Mouse (Mus musculus) heart, postnatal 25 days (tissue): ENCODE data around the gene Slfn8. TPM values are rescaled to one million over a fixed set of nuclear protein-coding genes. Genes with fewer than 3 reads are reported as not detected.
"Not testable (repeated sequence)": the region's sequence is repeated elsewhere in the genome, so short reads cannot be mapped to it uniquely, and the experiment has no call there.

ENCODE experiments used
- DNase-seq: peaks from one replicate; pipeline ENCODE4 v3.0.0; 2022; ENCODE audit warnings: low spot score
- intact Hi-C: fragments of 180-260 bp; cut with DNase I; formaldehyde crosslinking; loops from one replicate; pipeline ENCODE4 v1.15.1; 2025
- total RNA-seq, 2 experiments: library from RNA; stranded (reverse); gene quantifications; 2 replicates each; pipeline ENCODE4 v1.2.3; 2021

The Slfn8 gene
- under 1 TPM; 0.55 to 0.89 TPM for total RNA-seq

GRCm38 (mm10) chr11:83020621-83021020 lies at the start of gene Slfn8:
TSS of gene Slfn8 (minus strand) at chr11:83020810.
- DNase-seq: peak; percentile 25
- intact Hi-C loops: no loop called here

- no peak for DNase-seq
- intact Hi-C loops: no loop called here
These were observed 47.5 kb upstream of the Slfn8 start for GRCm38 (mm10) chr11:83067982-83068694.

GRCm38 (mm10) chr11:83066640-83067531 lies 46.3 kb upstream of the Slfn8 start:
- intact Hi-C loops: no loop called here

GRCm38 (mm10) chr11:83065441-83066344 lies 45.1 kb upstream of the Slfn8 start:
- intact Hi-C loops: no loop called here

More at GRCm38 (mm10) chr11:83066640-83067531, 46.3 kb upstream of the Slfn8 start:
- no peak for DNase-seq

GRCm38 (mm10) chr11:83064946-83065345 lies 44.3 kb upstream of the Slfn8 start, which contains the start of gene Slfn2:
TSS of gene Slfn2 (plus strand) at chr11:83065112.
- intact Hi-C loops: loop anchor here (5.0 kb wide), 1 partner anchor 132 kb away; no protein-coding TSS in a partner anchor
- no peak for DNase-seq

More at GRCm38 (mm10) chr11:83065441-83066344, 45.1 kb upstream of the Slfn8 start:
- no peak for DNase-seq

- intact Hi-C loops: loop anchor here (5.0 kb wide), 1 partner anchor 133 kb away; no protein-coding TSS in a partner anchor
- DNase-seq: no peak
These were observed 43.3 kb upstream of the Slfn8 start for GRCm38 (mm10) chr11:83063941-83064349.

GRCm38 (mm10) chr11:83063126-83063525 lies 42.5 kb upstream of the Slfn8 start:
- DNase-seq: no peak
- intact Hi-C loops: loop anchor here (5.0 kb wide), 1 partner anchor 134 kb away; no protein-coding TSS in a partner anchor

GRCm38 (mm10) chr11:83061806-83062205 lies 41.2 kb upstream of the Slfn8 start:
- intact Hi-C loops: loop anchor here (5.0 kb wide), 1 partner anchor 135 kb away; no protein-coding TSS in a partner anchor
- DNase-seq: no peak

GRCm38 (mm10) chr11:83060412-83061020 lies 39.9 kb upstream of the Slfn8 start:
- intact Hi-C loops: loop anchor here (5.0 kb wide), 1 partner anchor 137 kb away; no protein-coding TSS in a partner anchor

GRCm38 (mm10) chr11:83057863-83058262 lies 37.3 kb upstream of the Slfn8 start:
- DNase-seq: peak; percentile 21
- intact Hi-C loops: no loop called here

More at GRCm38 (mm10) chr11:83060412-83061020, 39.9 kb upstream of the Slfn8 start:
- DNase-seq: no peak

- intact Hi-C loops: loop anchor here (5.0 kb wide), 1 partner anchor 152 kb away; no protein-coding TSS in a partner anchor
- DNase-seq: no peak
These were observed 25.0 kb upstream of the Slfn8 start for GRCm38 (mm10) chr11:83045642-83046041.

- intact Hi-C loops: loop anchor here (5.0 kb wide), 2 partner anchors 57 to 127 kb away; no protein-coding TSS in a partner anchor
These were observed 23.3 kb upstream of the Slfn8 start for GRCm38 (mm10) chr11:83043891-83044290.

GRCm38 (mm10) chr11:83041000-83041399 lies 20.4 kb upstream of the Slfn8 start:
- DNase-seq: no peak
- intact Hi-C loops: loop anchor here (5.0 kb wide), 2 partner anchors 54 to 124 kb away; no protein-coding TSS in a partner anchor

More at GRCm38 (mm10) chr11:83043891-83044290, 23.3 kb upstream of the Slfn8 start:
- DNase-seq: no peak

- DNase-seq: no peak
These were observed 19.7 kb upstream of the Slfn8 start for GRCm38 (mm10) chr11:83040325-83040724.

GRCm38 (mm10) chr11:83039796-83040195 lies 19.2 kb upstream of the Slfn8 start:
- intact Hi-C loops: loop anchor here (5.0 kb wide), 2 partner anchors 52 to 122 kb away; no protein-coding TSS in a partner anchor

More at GRCm38 (mm10) chr11:83040325-83040724, 19.7 kb upstream of the Slfn8 start:
- intact Hi-C loops: loop anchor here (5.0 kb wide), 2 partner anchors 53 to 123 kb away; no protein-coding TSS in a partner anchor

GRCm38 (mm10) chr11:83039156-83039555 lies 18.5 kb upstream of the Slfn8 start:
- intact Hi-C loops: no loop called here
- DNase-seq: no peak

More at GRCm38 (mm10) chr11:83039796-83040195, 19.2 kb upstream of the Slfn8 start:
- no peak for DNase-seq

- DNase-seq, intact Hi-C loops: not testable (repeated sequence)
These were observed 18.1 kb upstream of the Slfn8 start for GRCm38 (mm10) chr11:83038686-83039085.
